Mouse (Mus musculus): ENCODE data around the gene Kctd21.

DNA sequence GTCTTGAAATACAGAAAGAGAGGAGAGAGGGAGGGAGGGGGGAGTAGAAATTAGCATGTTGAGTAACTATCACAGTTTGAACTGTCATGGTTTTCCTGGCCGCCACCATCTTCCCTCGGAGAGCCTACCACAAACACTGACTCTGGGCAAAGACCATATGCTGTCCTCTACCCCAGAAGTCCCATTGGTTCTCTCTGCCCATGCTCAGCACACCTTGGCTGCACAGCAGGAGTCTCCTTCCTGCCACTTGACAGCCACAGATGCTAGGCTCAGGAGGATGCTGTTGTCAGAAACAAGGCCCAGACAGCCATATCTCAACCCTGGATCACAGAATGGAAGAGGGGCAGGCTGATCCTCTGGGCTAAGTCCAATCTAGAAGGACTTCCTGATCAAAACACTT is 2.3 kb downstream of the Kctd21 start:
- no peak for TF ChIP-seq CTCF (IDR thresholded peaks at IDR 0.05)
- no peak for TF ChIP-seq EP300 (IDR thresholded peaks at IDR 0.05)
